Mouse (Mus musculus): ENCODE data around the gene Chd3. TPM values are rescaled to one million over a fixed set of nuclear protein-coding genes. Genes with fewer than 3 reads are reported as not detected.

Chd3 gene
- polyA plus RNA-seq, 1 experiment from 2014 or later = 53.0 TPM

GRCm38 (mm10) chr11:69401987-69402386 lies 32.8 kb upstream of the Chd3 start:
- ATAC-seq (replicated peaks; ENCODE audit: low FRiP score) (no peak), DNase-seq (ENCODE audit: low spot score) (no peak)
- Histone ChIP-seq H3K4me2 (ENCODE audit: low read depth, low read length, severe bottlenecking) (no peak overlapping the region), H3K4me1 (replicated peaks; ENCODE audit: control insufficient read depth, insufficient read depth, low read length) (peaks cover 26% of the 10 kb centered on the region), H3K27ac (ENCODE audit: low read depth, low read length) (no peak overlapping the region), H3K9ac (ENCODE audit: low read length) (no peak overlapping the region), H3K4me3 (ENCODE audit: low read depth, low read length) (no peak overlapping the region), H3K9me3 (ENCODE audit: control insufficient read depth, low read length) (no peaks in the 10 kb centered on the region), H3K27me3 (ENCODE audit: control insufficient read depth, insufficient read depth, low read length) (peaks cover 2% of the 10 kb centered on the region; the same call in 1 of the 2 replicates), H3K36me3 (ENCODE audit: control insufficient read depth, insufficient read depth, low read length) (peaks cover 38% of the 10 kb centered on the region)
- 88% methylated on average over 12 of the region's 12 CpGs for WGBS

- ATAC-seq (replicated peaks; ENCODE audit: low FRiP score) = peak; percentile 69
- Histone ChIP-seq H3K36me3 (ENCODE audit: control insufficient read depth, insufficient read depth, low read length) (peaks cover 32% of the 10 kb centered on the region), H3K27me3 (ENCODE audit: control insufficient read depth, insufficient read depth, low read length) (peaks cover 2% of the 10 kb centered on the region; the same call in 1 of the 2 replicates), H3K9me3 (ENCODE audit: control insufficient read depth, low read length) (no peaks in the 10 kb centered on the region), H3K4me2 (ENCODE audit: low read depth, low read length, severe bottlenecking) (no peak overlapping the region), H3K4me3 (ENCODE audit: low read depth, low read length) (no peak overlapping the region; the same call in 1 of the 2 replicates), H3K4me1 (replicated peaks; ENCODE audit: control insufficient read depth, insufficient read depth, low read length) (peaks cover 32% of the 10 kb centered on the region), H3K27ac (ENCODE audit: low read depth, low read length) (no peak overlapping the region), H3K9ac (ENCODE audit: low read length) (no peak overlapping the region)
- DNase-seq (ENCODE audit: low spot score) = peak; percentile 92
- WGBS = 18% methylated on average over 22 of the region's 22 CpGs
These were observed 32.0 kb upstream of the Chd3 start for GRCm38 (mm10) chr11:69401210-69401637.

- H3K9me3 ChIP-seq (ENCODE audit: control insufficient read depth, low read length) = no peaks in the 10 kb centered on the region
These were observed 31.1 kb upstream of the Chd3 start for GRCm38 (mm10) chr11:69400083-69400850.

GRCm38 (mm10) chr11:69399201-69400082 lies 30.2 kb upstream of the Chd3 start:
- no peak overlapping the region for H3K27ac ChIP-seq (ENCODE audit: low read depth, low read length)
- 0 out of 2 replicates have a peak overlapping the region, but pooled peaks have one; percentile 11 for H3K4me2 ChIP-seq (ENCODE audit: low read depth, low read length, severe bottlenecking)
- H3K9ac ChIP-seq (ENCODE audit: low read length) = peak overlapping the region; percentile 14; the same call in 1 of the 2 replicates
- H3K36me3 ChIP-seq (ENCODE audit: control insufficient read depth, insufficient read depth, low read length) = peaks cover 20% of the 10 kb centered on the region
- peaks cover 2% of the 10 kb centered on the region; the same call in 1 of the 2 replicates for H3K27me3 ChIP-seq (ENCODE audit: control insufficient read depth, insufficient read depth, low read length)
- peak overlapping the region; percentile 5 for H3K4me3 ChIP-seq (ENCODE audit: low read depth, low read length)
- DNase-seq (ENCODE audit: low spot score) (peak; percentile 78), ATAC-seq (replicated peaks; ENCODE audit: low FRiP score) (no peak)
- H3K9me3 ChIP-seq (ENCODE audit: control insufficient read depth, low read length) = no peaks in the 10 kb centered on the region
- 7% methylated on average over 66 of the region's 66 CpGs for WGBS
- peaks cover 32% of the 10 kb centered on the region for H3K4me1 ChIP-seq (replicated peaks; ENCODE audit: control insufficient read depth, insufficient read depth, low read length)

More at GRCm38 (mm10) chr11:69400083-69400850, 31.1 kb upstream of the Chd3 start:
- Histone ChIP-seq H3K4me2 (ENCODE audit: low read depth, low read length, severe bottlenecking) (no peak overlapping the region), H3K9ac (ENCODE audit: low read length) (no peak overlapping the region), H3K27me3 (ENCODE audit: control insufficient read depth, insufficient read depth, low read length) (peaks cover 2% of the 10 kb centered on the region; the same call in 1 of the 2 replicates), H3K36me3 (ENCODE audit: control insufficient read depth, insufficient read depth, low read length) (peaks cover 25% of the 10 kb centered on the region), H3K27ac (ENCODE audit: low read depth, low read length) (no peak overlapping the region), H3K4me1 (replicated peaks; ENCODE audit: control insufficient read depth, insufficient read depth, low read length) (peaks cover 32% of the 10 kb centered on the region), H3K4me3 (ENCODE audit: low read depth, low read length) (peak overlapping the region; percentile 5; the same call in 1 of the 2 replicates)
- ATAC-seq (replicated peaks; ENCODE audit: low FRiP score) = no peak
- DNase-seq (ENCODE audit: low spot score) = peak; percentile 53
- WGBS = 72% methylated on average over 25 of the region's 25 CpGs

GRCm38 (mm10) chr11:69398486-69399200 lies 29.4 kb upstream of the Chd3 start:
- peak overlapping the region; percentile 41; the same call in 1 of the 2 replicates for H3K4me2 ChIP-seq (ENCODE audit: low read depth, low read length, severe bottlenecking)
- 8% methylated on average over 21 of the region's 21 CpGs for WGBS
- peaks cover 15% of the 10 kb centered on the region; the same call in 1 of the 2 replicates for H3K36me3 ChIP-seq (ENCODE audit: control insufficient read depth, insufficient read depth, low read length)
- H3K9me3 ChIP-seq (ENCODE audit: control insufficient read depth, low read length) = no peaks in the 10 kb centered on the region
- no peak overlapping the region for H3K27ac ChIP-seq (ENCODE audit: low read depth, low read length)
- DNase-seq (ENCODE audit: low spot score) (peak; percentile 64), ATAC-seq (replicated peaks; ENCODE audit: low FRiP score) (no peak)
- H3K27me3 ChIP-seq (ENCODE audit: control insufficient read depth, insufficient read depth, low read length) = peaks cover 2% of the 10 kb centered on the region; the same call in 1 of the 2 replicates
- H3K4me1 ChIP-seq (replicated peaks; ENCODE audit: control insufficient read depth, insufficient read depth, low read length) = peaks cover 35% of the 10 kb centered on the region
- H3K4me3 ChIP-seq (ENCODE audit: low read depth, low read length) = no peak overlapping the region
- no peak overlapping the region; the same call in 1 of the 2 replicates for H3K9ac ChIP-seq (ENCODE audit: low read length)

- peak within 1 kb of the TSS; percentile 41 for H3K27ac ChIP-seq (ENCODE audit: low read depth, low read length)
- ATAC-seq (replicated peaks; ENCODE audit: low FRiP score) (no peak), DNase-seq (ENCODE audit: low spot score) (peak; percentile 78)
- peaks cover 12% of the 10 kb centered on the region; the same call in 1 of the 2 replicates for H3K36me3 ChIP-seq (ENCODE audit: control insufficient read depth, insufficient read depth, low read length)
- H3K9ac ChIP-seq (ENCODE audit: low read length) = peak within 1 kb of the TSS; percentile 92
- WGBS = 0% methylated on average over 11 of the region's 16 CpGs
- H3K4me2 ChIP-seq (ENCODE audit: low read depth, low read length, severe bottlenecking) = peak within 1 kb of the TSS; percentile 77
- peaks cover 35% of the 10 kb centered on the region for H3K4me1 ChIP-seq (replicated peaks; ENCODE audit: control insufficient read depth, insufficient read depth, low read length)
- H3K27me3 ChIP-seq (ENCODE audit: control insufficient read depth, insufficient read depth, low read length) = peaks cover 2% of the 10 kb centered on the region; the same call in 1 of the 2 replicates
- H3K9me3 ChIP-seq (ENCODE audit: control insufficient read depth, low read length) = no peaks in the 10 kb centered on the region
- H3K4me3 ChIP-seq (ENCODE audit: low read depth, low read length) = peak within 1 kb of the TSS; percentile 67
These were observed 28.9 kb upstream of the Chd3 start, which contains the start of gene Tmem88 for GRCm38 (mm10) chr11:69398059-69398458. Tmem88 (minus strand) TSS chr11:69398234.

GRCm38 (mm10) chr11:69397581-69398057 lies 28.4 kb upstream of the Chd3 start:
- Histone ChIP-seq H3K4me2 (ENCODE audit: low read depth, low read length, severe bottlenecking) (peak overlapping the region; percentile 41), H3K27me3 (ENCODE audit: control insufficient read depth, insufficient read depth, low read length) (peaks cover 2% of the 10 kb centered on the region; the same call in 1 of the 2 replicates), H3K4me3 (ENCODE audit: low read depth, low read length) (peak overlapping the region; percentile 23), H3K36me3 (ENCODE audit: control insufficient read depth, insufficient read depth, low read length) (peaks cover 12% of the 10 kb centered on the region; the same call in 1 of the 2 replicates), H3K9ac (ENCODE audit: low read length) (peak overlapping the region; percentile 49), H3K4me1 (replicated peaks; ENCODE audit: control insufficient read depth, insufficient read depth, low read length) (peaks cover 35% of the 10 kb centered on the region), H3K9me3 (ENCODE audit: control insufficient read depth, low read length) (no peaks in the 10 kb centered on the region), H3K27ac (ENCODE audit: low read depth, low read length) (peak overlapping the region; percentile 41)
- DNase-seq (ENCODE audit: low spot score) (peak; percentile 78), ATAC-seq (replicated peaks; ENCODE audit: low FRiP score) (no peak)
- 4% methylated on average over 24 of the region's 24 CpGs for WGBS
